Mouse (Mus musculus) ES-Bruce4 (cell line): ENCODE measurements around the gene Ptbp3.

ENCODE experiments used
- CTCF ChIP-seq: IDR thresholded peaks from one replicate; pipeline ENCODE4 v1.8.1; 2011; ENCODE audit warnings: low read depth, low read length
- EP300 ChIP-seq: IDR thresholded peaks from 2 replicates; pipeline ENCODE4 v1.6.1; 2011; ENCODE audit warnings: low read depth, low read length; ENCODE audit not compliant: insufficient read depth
- POLR2A ChIP-seq: IDR thresholded peaks from one replicate; pipeline ENCODE4 v1.8.1; 2011; ENCODE audit warnings: low read length; ENCODE audit not compliant: insufficient read depth

DNA sequence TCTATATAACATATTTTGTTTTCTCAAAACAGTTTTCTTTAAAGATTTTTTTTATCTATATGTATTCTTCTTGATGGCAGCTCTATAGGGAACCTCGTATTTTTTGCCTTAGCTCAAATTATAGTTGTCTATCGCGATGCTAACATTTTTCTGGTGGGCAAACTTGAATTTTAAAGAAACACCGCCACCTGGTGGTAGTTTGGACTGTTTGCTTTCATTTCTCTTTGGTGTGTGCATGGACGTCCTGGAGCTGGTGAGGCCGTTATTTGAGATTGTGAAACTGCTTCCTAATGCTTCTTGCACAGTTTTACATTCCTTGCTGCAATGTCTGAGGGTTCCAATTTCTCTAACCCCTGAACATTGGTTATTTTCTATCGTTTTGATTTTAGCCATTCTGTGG is 20.4 kb upstream of the Ptbp3 start:
- TF ChIP-seq CTCF (peak; percentile 10), POLR2A (no peak), EP300 (no peak)
